ENCODE assay signal across 23 mouse cellular contexts in genomic region chr4:81963112-81963511, GRCm38 (mm10).
DNase-seq lines count a peak whose midpoint lies in the region; ATAC-seq and TF ChIP-seq lines count a peak whose summit lies in the region.
"Had no signal": no experiment of that assay in that cellular context is flagged by ENCODE, and none has a peak within 500 bp of the region (broad histone marks: within the 10 kb centered on the region; RNA-seq: fewer than 3 reads in every experiment).

No protein-coding gene starts in this region.

- 0 out of 2 replicates have a peak, but pooled peaks cover 4% of the 10 kb centered on the region for H3K9me3 ChIP-seq in embryonic facial prominence, embryonic 14.5 days (ENCODE audit: control insufficient read depth, low read length)
- H3K9me3 ChIP-seq in embryonic facial prominence, embryonic 10.5 days, result no peaks in the 10 kb centered on the region
- no peaks in the 10 kb centered on the region for H3K9me3 ChIP-seq in lung, embryonic 15.5 days
- H3K9me3 ChIP-seq in stomach, embryonic 16.5 days (replicated peaks; ENCODE audit: control insufficient read depth, low read length), result no peaks in the 10 kb centered on the region
- H3K9me3 ChIP-seq: embryonic facial prominence, embryonic 12.5 days; forebrain, embryonic 12.5 days; heart, embryonic 12.5 days; hindbrain, embryonic 15.5 days had no signal

- H3K27ac ChIP-seq in embryonic facial prominence, embryonic 14.5 days (replicated peaks; ENCODE audit: low read depth, low read length), result no peak overlapping the region
- H3K27ac ChIP-seq in embryonic facial prominence, embryonic 10.5 days (replicated peaks), result no peak overlapping the region
- peak overlapping the region; percentile 24; the same call in 1 of the 2 replicates for H3K27ac ChIP-seq in lung, embryonic 15.5 days
- peak overlapping the region; percentile 8; the same call in 1 of the 2 replicates for H3K27ac ChIP-seq in stomach, embryonic 16.5 days (ENCODE audit: low read length)
- H3K27ac ChIP-seq: embryonic facial prominence, embryonic 12.5 days; forebrain, embryonic 12.5 days; gastrocnemius, adult 2 months; hindbrain, embryonic 15.5 days had no signal

- no peak overlapping the region for H3K9ac ChIP-seq in embryonic facial prominence, embryonic 14.5 days (ENCODE audit: low read depth, low read length)
- no peak overlapping the region for H3K9ac ChIP-seq in lung, embryonic 15.5 days
- no peak overlapping the region for H3K9ac ChIP-seq in stomach, embryonic 16.5 days (ENCODE audit: low read length)
- H3K9ac ChIP-seq: embryonic facial prominence, embryonic 12.5 days; forebrain, embryonic 12.5 days; heart, embryonic 12.5 days; hindbrain, embryonic 15.5 days had no signal

- intact Hi-C loops in heart, postnatal 10 days (cut with DNase I), result no loop called here

- no peak overlapping the region for H3K4me3 ChIP-seq in embryonic facial prominence, embryonic 14.5 days (ENCODE audit: low read depth, low read length)
- no peak overlapping the region for H3K4me3 ChIP-seq in embryonic facial prominence, embryonic 10.5 days
- H3K4me3 ChIP-seq in lung, embryonic 15.5 days, result no peak overlapping the region
- no peak overlapping the region for H3K4me3 ChIP-seq in stomach, embryonic 16.5 days (replicated peaks; ENCODE audit: low read length)
- H3K4me3 ChIP-seq: embryonic facial prominence, embryonic 12.5 days; forebrain, embryonic 12.5 days; gastrocnemius, adult 2 months; heart, embryonic 12.5 days; hindbrain, embryonic 15.5 days had no signal

- 73% methylated on average over 10 of the region's 10 CpGs for WGBS in embryonic facial prominence, embryonic 14.5 days
- 83% methylated on average over 10 of the region's 10 CpGs for WGBS in embryonic facial prominence, embryonic 10.5 days
- 47% methylated on average over 10 of the region's 10 CpGs for WGBS in lung, embryonic 15.5 days
- WGBS in stomach, embryonic 16.5 days, result 54% methylated on average over 10 of the region's 10 CpGs

- DNase-seq in embryonic facial prominence, embryonic 14.5 days (ENCODE audit: low spot score), result peak; percentile 43
- no peak for DNase-seq in embryonic facial prominence, embryonic 10.5 days (ENCODE audit: low spot score)
- DNase-seq in lung, postnatal 14 days, result no peak
- DNase-seq in brain, embryonic 14.5 days (ENCODE audit: low read depth), result peak; percentile 22
- no peak for DNase-seq in heart, postnatal 10 days
- DNase-seq: adrenal gland, adult 8-10 months; adrenal gland, postnatal 36 days; B cell, adult 2 months; cerebellum, adult 11 months; cerebellum, adult 8-10 months; cerebellum, postnatal 14 days; embryo, embryonic 11 days; gastrocnemius, adult 2 months; gastrocnemius, postnatal 25 days; heart, postnatal 36 days had no signal

- no peak for TF ChIP-seq CTCF in brain, embryonic 14.5 days (IDR thresholded peaks at IDR 0.05; ENCODE audit: borderline replicate concordance, extremely low read depth, insufficient read depth, insufficient read length)

- no peak overlapping the region for H3K4me2 ChIP-seq in embryonic facial prominence, embryonic 14.5 days (ENCODE audit: low read depth, low read length)
- H3K4me2 ChIP-seq in lung, embryonic 15.5 days, result no peak overlapping the region
- no peak overlapping the region for H3K4me2 ChIP-seq in stomach, embryonic 16.5 days (ENCODE audit: low read depth, low read length)
- H3K4me2 ChIP-seq: embryonic facial prominence, embryonic 12.5 days; forebrain, embryonic 12.5 days; heart, embryonic 12.5 days; hindbrain, embryonic 15.5 days had no signal

- H3K36me3 ChIP-seq in embryonic facial prominence, embryonic 14.5 days (ENCODE audit: control insufficient read depth, insufficient read depth, low read length), result no peaks in the 10 kb centered on the region
- no peaks in the 10 kb centered on the region for H3K36me3 ChIP-seq in embryonic facial prominence, embryonic 10.5 days (replicated peaks)
- no peaks in the 10 kb centered on the region for H3K36me3 ChIP-seq in lung, embryonic 15.5 days
- H3K36me3 ChIP-seq in stomach, embryonic 16.5 days (ENCODE audit: control insufficient read depth, insufficient read depth, low read length), result no peaks in the 10 kb centered on the region
- H3K36me3 ChIP-seq: embryonic facial prominence, embryonic 12.5 days; forebrain, embryonic 12.5 days; G1E; heart, embryonic 12.5 days; hindbrain, embryonic 15.5 days had no signal

- ATAC-seq in embryonic facial prominence, embryonic 14.5 days (ENCODE audit: low read depth), result no peak
- ATAC-seq in lung, embryonic 15.5 days (ENCODE audit: borderline replicate concordance, extremely low read depth, low FRiP score, low TSS enrichment), result peak; percentile 59; the same call in 1 of the 2 replicates
- ATAC-seq in stomach, embryonic 16.5 days (ENCODE audit: insufficient read depth, low FRiP score), result peak; percentile 69; the same call in 1 of the 2 replicates
- ATAC-seq: CD4-positive, CD25-positive, alpha-beta regulatory T cell, adult 4 months had no signal

- H3K27me3 ChIP-seq in embryonic facial prominence, embryonic 14.5 days (replicated peaks; ENCODE audit: control insufficient read depth, insufficient read depth, low read length), result no peaks in the 10 kb centered on the region
- no peaks in the 10 kb centered on the region for H3K27me3 ChIP-seq in embryonic facial prominence, embryonic 10.5 days (replicated peaks; ENCODE audit: low read depth, poor library complexity, severe bottlenecking)
- no peaks in the 10 kb centered on the region for H3K27me3 ChIP-seq in lung, embryonic 15.5 days
- H3K27me3 ChIP-seq in stomach, embryonic 16.5 days (ENCODE audit: control insufficient read depth, insufficient read depth, low read length), result no peaks in the 10 kb centered on the region
- H3K27me3 ChIP-seq: embryonic facial prominence, embryonic 12.5 days; forebrain, embryonic 12.5 days; heart, embryonic 12.5 days; hindbrain, embryonic 15.5 days had no signal

- TF ChIP-seq POLR2A in brain, embryonic 14.5 days (IDR thresholded peaks at IDR 0.05; ENCODE audit: borderline replicate concordance, extremely low read depth, insufficient read depth, insufficient read length, poor library complexity, severe bottlenecking), result no peak

- no peaks in the 10 kb centered on the region for H3K4me1 ChIP-seq in embryonic facial prominence, embryonic 14.5 days (ENCODE audit: control insufficient read depth, insufficient read depth, low read length)
- peaks cover 4% of the 10 kb centered on the region; the same call in 1 of the 2 replicates for H3K4me1 ChIP-seq in embryonic facial prominence, embryonic 10.5 days
- H3K4me1 ChIP-seq in lung, embryonic 15.5 days, result peaks cover 11% of the 10 kb centered on the region; the same call in 1 of the 2 replicates
- no peaks in the 10 kb centered on the region; the same call in 1 of the 2 replicates for H3K4me1 ChIP-seq in stomach, embryonic 16.5 days (ENCODE audit: control insufficient read depth, insufficient read depth, low read length)
- H3K4me1 ChIP-seq: forebrain, embryonic 12.5 days; heart, embryonic 12.5 days; hindbrain, embryonic 15.5 days had no signal

Comparison
In these comparisons a context has a peak if more than half of its experiments do, and no peak if none do; other contexts are left out.
1. DNase-seq: peak in embryonic facial prominence, embryonic 14.5 days (single experiment) and brain, embryonic 14.5 days (single experiment); none in embryonic facial prominence, embryonic 10.5 days (single experiment), lung, postnatal 14 days (single experiment) and heart, postnatal 10 days (0 of 2).
2. H3K27ac ChIP-seq: peak in lung, embryonic 15.5 days (single experiment) and stomach, embryonic 16.5 days (single experiment); none in embryonic facial prominence, embryonic 14.5 days (single experiment) and embryonic facial prominence, embryonic 10.5 days (single experiment).